Mouse (Mus musculus) cerebellum, adult 2 months (tissue): ENCODE measurements around the gene Dcaf8. TPM values are rescaled to one million over a fixed set of nuclear protein-coding genes. Genes with fewer than 3 reads are reported as not detected.
"Not testable (repeated sequence)": the region's sequence is repeated elsewhere in the genome, so short reads cannot be mapped to it uniquely, and the experiment has no call there.

Experiments used
- DNase-seq, 2 experiments: peaks; one replicate each; pipeline ENCODE4 v3.0.0; 2021
- H3K27ac ChIP-seq: fragments of 200-500 bp; 2 replicates; pipeline ENCODE4 v1.5.1; 2012; ENCODE audit warnings: low read length, control low read depth, inconsistent platforms; ENCODE audit not compliant: insufficient read depth
- H3K27me3 ChIP-seq: fragments of 200-500 bp; 2 replicates; pipeline ENCODE4 v1.6.1; 2012; ENCODE audit warnings: inconsistent platforms, mild to moderate bottlenecking, low read length, moderate library complexity; ENCODE audit not compliant: control insufficient read depth, insufficient read depth
- H3K4me1 ChIP-seq: fragments of 200-500 bp; 2 replicates; pipeline ENCODE4 v1.6.1; 2011; ENCODE audit warnings: low read length; ENCODE audit not compliant: control insufficient read depth, insufficient read depth
- H3K4me3 ChIP-seq: fragments of 200-500 bp; replicated peaks from 2 replicates; pipeline ENCODE3; 2011; ENCODE audit warnings: mild to moderate bottlenecking, low read depth, low read length, control low read depth; ENCODE audit not compliant: insufficient read depth
- CTCF ChIP-seq: fragments of 200-500 bp; IDR thresholded peaks from 2 replicates; pipeline ENCODE4 v1.5.1; 2011; ENCODE audit warnings: low read depth, mild to moderate bottlenecking, control low read depth, low read length, moderate library complexity, borderline replicate concordance; ENCODE audit not compliant: insufficient read depth
- POLR2A ChIP-seq: fragments of 200-500 bp; IDR thresholded peaks from 2 replicates; pipeline ENCODE4 v1.6.1; 2011; ENCODE audit warnings: low read length, control low read depth, borderline replicate concordance; ENCODE audit not compliant: insufficient read depth
- WGBS: fragments of 180-500 bp; shearing (Covaris S2); methylation state at CpG from one replicate; pipeline ENCODE4 v1.1.7; 2018; 5-methylcytosine and 5-hydroxymethylcytosine counted together
- polyA plus RNA-seq: library from polyadenylated mRNA; depleted of rRNA; stranded (reverse); fragments of >200 nt; gene quantifications from 2 replicates; pipeline ENCODE4 v1.2.3, GENCODE M21; 2012; rRNA removed

Dcaf8 gene
- polyA plus RNA-seq, 1 experiment, result 118 TPM

DNA sequence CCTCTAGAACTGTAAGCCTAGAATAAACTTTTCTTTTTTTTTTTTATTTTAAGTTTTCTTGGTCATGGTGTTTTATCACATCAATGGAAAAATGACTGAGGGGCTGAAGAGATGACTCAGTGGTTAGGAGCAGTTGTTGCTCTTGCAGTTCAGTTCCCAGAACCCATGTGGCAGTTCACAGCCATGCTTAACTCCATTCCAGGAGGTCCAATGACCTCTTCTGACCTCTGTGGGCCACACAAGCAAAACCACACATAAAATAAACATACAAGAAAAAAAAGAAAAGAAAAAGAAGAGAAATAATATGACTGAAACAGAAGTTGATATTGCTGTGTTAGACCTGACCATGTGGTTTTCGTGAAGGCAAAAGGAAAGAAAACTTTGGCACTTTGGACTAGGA lies 81.3 kb downstream of the Dcaf8 start:
- no peaks in the 10 kb centered on the region for H3K4me1 ChIP-seq
- H3K4me3 ChIP-seq, result no peak overlapping the region
- no peaks in the 10 kb centered on the region for H3K27me3 ChIP-seq
- TF ChIP-seq POLR2A (no peak), CTCF (no peak)
- WGBS, result 92% methylated on average over 1 of the region's 1 CpGs
- DNase-seq, result no peak
- no peak overlapping the region for H3K27ac ChIP-seq

DNA sequence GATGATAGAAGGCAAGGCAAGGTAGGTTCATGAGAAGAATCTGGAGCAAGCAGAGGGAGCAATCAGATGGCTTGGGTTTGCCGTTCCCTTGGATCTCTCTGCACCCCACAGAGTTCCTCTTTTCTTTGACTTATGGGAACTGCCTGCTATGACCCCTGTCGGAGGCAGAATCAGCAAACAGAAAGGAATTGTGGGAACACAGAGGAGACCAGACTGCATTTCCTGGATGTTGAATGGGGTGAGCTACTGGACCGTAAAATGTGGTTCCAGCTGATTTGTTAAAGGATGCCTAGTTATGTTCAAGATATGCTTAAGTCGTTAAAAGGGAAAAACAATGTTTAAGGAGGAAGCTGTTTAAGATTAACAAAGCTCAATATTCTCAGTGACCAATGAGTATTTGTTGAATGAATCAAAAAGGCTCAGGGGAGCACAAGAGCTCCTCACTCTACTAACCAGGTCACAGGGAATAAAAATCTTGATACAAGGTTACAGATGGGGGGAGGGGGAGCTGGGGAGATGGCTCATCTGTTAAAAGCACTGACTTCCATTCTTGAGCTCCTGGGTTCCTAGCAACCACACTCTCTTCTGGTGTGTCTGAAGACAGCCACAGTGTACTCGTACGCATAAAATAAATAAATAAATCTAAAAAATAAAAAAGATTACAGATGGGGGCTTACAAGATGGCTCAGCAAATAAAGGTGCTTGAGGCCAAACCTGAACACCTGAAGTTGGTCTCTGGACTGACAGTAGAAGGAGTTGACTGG lies 93.2 kb downstream of the Dcaf8 start:
- Histone ChIP-seq H3K4me1 (peaks cover 5% of the 10 kb centered on the region; the same call in 1 of the 2 replicates), H3K4me3 (no peak overlapping the region), H3K27ac (no peak overlapping the region), H3K27me3 (no peaks in the 10 kb centered on the region)
- TF ChIP-seq POLR2A (no peak), CTCF (no peak)
- DNase-seq, result no peak
- 40% methylated on average over 6 of the region's 6 CpGs for WGBS

DNA sequence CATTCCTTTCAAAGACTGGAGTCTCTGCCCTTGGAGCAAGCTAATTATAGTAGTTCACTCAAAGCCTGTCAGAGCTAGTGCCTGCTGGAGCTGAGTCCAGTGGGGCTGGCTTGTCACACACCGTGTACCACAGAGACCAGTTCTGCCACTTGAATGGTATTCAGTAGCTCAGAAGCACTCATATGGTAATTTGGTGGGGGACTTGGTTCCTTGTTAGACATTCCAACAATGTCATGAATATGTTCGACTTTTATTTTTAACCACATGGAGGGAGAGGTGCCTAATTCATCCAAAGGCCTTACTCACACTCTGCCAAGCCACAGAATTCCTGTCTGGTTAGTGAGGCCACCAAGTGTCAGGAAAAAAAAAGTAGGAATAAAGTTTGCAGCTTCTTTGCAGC lies 94.5 kb downstream of the Dcaf8 start:
- Histone ChIP-seq H3K4me3 (no peak overlapping the region), H3K4me1 (no peaks in the 10 kb centered on the region), H3K27ac (no peak overlapping the region), H3K27me3 (no peaks in the 10 kb centered on the region)
- peak in 1 of 2 experiments; percentile 7 for DNase-seq
- no peak for TF ChIP-seq POLR2A
- TF ChIP-seq CTCF, result no peak
- WGBS, result 30% methylated on average over 2 of the region's 2 CpGs

DNA sequence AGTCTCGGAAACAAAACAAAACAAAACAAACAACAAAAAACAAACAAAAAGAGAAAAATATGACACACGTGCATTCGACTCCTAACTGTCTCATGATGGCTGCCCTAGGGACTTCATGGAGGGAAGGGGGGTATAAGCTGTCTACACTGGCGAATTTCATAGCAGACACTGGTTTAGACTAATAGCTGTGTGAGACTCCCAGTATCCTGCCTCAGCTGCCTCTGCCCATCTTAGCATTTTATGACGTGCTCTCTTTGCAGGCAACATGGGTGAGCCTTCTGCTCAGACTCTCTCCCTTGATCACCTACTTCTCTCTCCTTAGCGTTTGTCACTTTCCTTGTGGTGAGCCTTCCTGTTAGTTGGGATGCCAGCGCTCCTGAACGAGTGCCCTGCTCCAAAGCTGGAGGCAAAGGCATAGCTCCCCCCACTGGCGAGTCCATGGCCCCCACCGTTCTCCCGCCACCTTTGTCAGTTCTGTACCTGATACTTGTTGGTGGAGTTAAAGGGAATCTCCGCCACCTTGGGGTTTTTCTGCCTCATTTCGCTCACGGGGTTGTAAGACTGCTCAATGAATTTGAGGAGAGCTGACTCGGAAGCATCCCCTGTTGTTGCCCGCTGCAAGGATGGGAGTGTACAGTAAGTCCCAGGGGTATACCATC lies 95.8 kb downstream of the Dcaf8 start:
- Histone ChIP-seq H3K27me3 (no peaks in the 10 kb centered on the region), H3K4me1 (no peaks in the 10 kb centered on the region), H3K4me3 (no peak overlapping the region), H3K27ac (no peak overlapping the region)
- WGBS, result 40% methylated on average over 16 of the region's 16 CpGs
- TF ChIP-seq POLR2A, result no peak
- peak; percentile 46; the same call in 1 of the 2 replicates for TF ChIP-seq CTCF
- DNase-seq, result peak; percentile 49 to 51

DNA sequence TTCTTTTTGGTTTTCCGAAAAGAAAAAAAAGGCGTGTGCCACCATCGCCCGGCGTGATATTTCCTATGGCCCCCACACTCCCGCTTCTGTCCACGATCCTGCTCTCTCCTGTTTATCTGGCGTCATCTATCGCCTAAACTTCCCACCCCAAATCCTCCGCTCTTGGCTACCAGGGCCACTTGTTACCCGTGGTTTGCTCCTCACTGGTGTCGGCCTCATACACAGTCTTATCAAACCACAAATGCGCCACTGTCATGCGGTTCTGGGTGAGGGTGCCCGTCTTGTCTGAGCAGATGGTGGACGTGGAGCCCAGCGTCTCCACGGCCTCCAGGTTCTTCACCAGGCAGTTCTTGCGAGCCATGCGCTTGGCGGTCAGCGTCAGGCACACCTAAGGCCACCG lies 96.8 kb downstream of the Dcaf8 start:
- not testable (repeated sequence) for H3K4me3 ChIP-seq, H3K27ac ChIP-seq, DNase-seq, H3K27me3 ChIP-seq, H3K4me1 ChIP-seq
- 59% methylated on average over 23 of the region's 23 CpGs for WGBS

Other genes with a start within 250 kb of the Dcaf8 start
- 0.11 TPM in 1 of 2 replicates, not detected in the other for gene Slamf6, start 230.6 kb upstream of the Dcaf8 start, polyA plus RNA-seq
- gene Vangl2, start 119.6 kb upstream of the Dcaf8 start, polyA plus RNA-seq, result 10.5 and 13.1 TPM in 2 replicates
- gene Nhlh1, start 90.5 kb upstream of the Dcaf8 start, polyA plus RNA-seq, result 0.05 and 0.07 TPM in 2 replicates
- 125 and 131 TPM in 2 replicates for gene Copa, start 65.6 kb upstream of the Dcaf8 start, polyA plus RNA-seq
- 84.3 and 89.3 TPM in 2 replicates for gene Ncstn, start 65.3 kb upstream of the Dcaf8 start, polyA plus RNA-seq
- 107 and 108 TPM in 2 replicates for gene Pex19, start 21.3 kb upstream of the Dcaf8 start, polyA plus RNA-seq
- gene Pea15a, start 58.7 kb downstream of the Dcaf8 start, polyA plus RNA-seq, result 562 and 572 TPM in 2 replicates
- 3.8 and 3.9 TPM in 2 replicates for gene Casq1, start 71.8 kb downstream of the Dcaf8 start, polyA plus RNA-seq
- 0.03 TPM in 1 of 2 replicates, not detected in the other for gene Atp1a4, start 110.3 kb downstream of the Dcaf8 start, polyA plus RNA-seq
- gene Igsf8, start 113.6 kb downstream of the Dcaf8 start, polyA plus RNA-seq, result 254 and 269 TPM in 2 replicates
- gene Atp1a2, start 150.0 kb downstream of the Dcaf8 start, polyA plus RNA-seq, result 535 and 584 TPM in 2 replicates
- gene Kcnj9, start 181.2 kb downstream of the Dcaf8 start, polyA plus RNA-seq, result 116 and 130 TPM in 2 replicates
- gene Kcnj10, start 193.1 kb downstream of the Dcaf8 start, polyA plus RNA-seq, result 141 and 174 TPM in 2 replicates
- gene Pigm, start 228.5 kb downstream of the Dcaf8 start, polyA plus RNA-seq, result 7.5 and 7.9 TPM in 2 replicates